Mouse (Mus musculus) E14TG2a.4 (cell line): ENCODE results near the gene Ppia.

Source experiments
- CTCF ChIP-seq: conservative IDR thresholded peaks from 2 replicates; pipeline ENCODE4 v1.5.1; 2014; ENCODE audit warnings: low read length
- NANOG ChIP-seq: IDR thresholded peaks from 2 replicates; pipeline ENCODE4 v1.6.1; 2014; ENCODE audit warnings: borderline replicate concordance, low read length, mixed read lengths
- POU5F1 ChIP-seq: IDR thresholded peaks from 2 replicates; pipeline ENCODE4 v1.6.1; 2014; ENCODE audit warnings: low read length, borderline replicate concordance

- no peak for TF ChIP-seq CTCF
- TF ChIP-seq POU5F1, result no peak
- TF ChIP-seq NANOG, result no peak
These were observed 26.4 kb upstream of the Ppia start, which contains the start of gene Zmiz2 for GRCm38 (mm10) chr11:6388726-6389413.
